Mouse (Mus musculus) ES-CJ7 (cell line): ENCODE measurements around the gene Olfr1491.

Experiments used
- DNase-seq: peaks from one replicate; pipeline ENCODE4 v3.0.0; 2011; ENCODE audit warnings: low read depth, low spot score

The Olfr1491 gene

DNA sequence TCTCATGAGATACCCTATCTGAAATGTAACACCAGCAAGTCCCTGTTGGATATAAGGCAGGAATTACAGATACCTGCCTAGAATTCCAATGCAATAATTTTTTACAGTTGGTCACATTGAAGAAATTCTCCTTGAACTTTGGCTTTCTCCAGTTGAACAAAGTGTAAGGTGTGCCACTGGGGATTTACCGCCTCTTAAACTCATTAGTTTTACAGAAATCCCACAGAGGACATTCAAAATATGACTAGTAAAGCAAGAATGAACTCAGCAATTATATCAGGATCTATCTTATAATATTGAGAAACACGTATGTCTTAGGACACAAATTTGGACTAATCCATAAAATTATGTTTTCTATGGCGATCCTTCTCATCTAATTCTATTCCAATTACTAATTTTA is at the start of gene Olfr1491:
Gene Olfr1491 (plus strand): TSS at position 301 of the 400 bp plus-strand sequence.
- DNase-seq = no peak

DNA sequence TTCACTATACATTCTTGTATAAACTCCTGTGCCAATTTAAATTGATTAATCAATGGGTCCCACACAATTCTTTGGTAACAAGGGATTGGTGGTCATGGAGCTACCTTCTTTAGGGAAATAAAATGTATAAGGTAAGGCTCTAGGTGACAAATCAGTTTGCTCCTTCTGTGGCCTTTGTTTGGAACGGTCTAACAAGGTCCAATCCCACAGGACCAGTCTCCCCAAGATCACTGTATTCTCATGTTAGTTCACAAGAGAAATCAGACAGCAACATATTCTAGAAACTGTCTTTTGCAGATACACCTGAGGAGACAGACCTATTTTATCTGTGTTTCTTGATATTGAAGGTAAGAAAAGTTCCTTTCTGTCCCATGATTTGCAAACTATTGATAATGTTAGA is 46.3 kb upstream of the Olfr1491 start, which contains the start of gene Olfr1490:
Gene Olfr1490 (plus strand): TSS at position 301 of the 400 bp plus-strand sequence.
- DNase-seq = no peak

DNA sequence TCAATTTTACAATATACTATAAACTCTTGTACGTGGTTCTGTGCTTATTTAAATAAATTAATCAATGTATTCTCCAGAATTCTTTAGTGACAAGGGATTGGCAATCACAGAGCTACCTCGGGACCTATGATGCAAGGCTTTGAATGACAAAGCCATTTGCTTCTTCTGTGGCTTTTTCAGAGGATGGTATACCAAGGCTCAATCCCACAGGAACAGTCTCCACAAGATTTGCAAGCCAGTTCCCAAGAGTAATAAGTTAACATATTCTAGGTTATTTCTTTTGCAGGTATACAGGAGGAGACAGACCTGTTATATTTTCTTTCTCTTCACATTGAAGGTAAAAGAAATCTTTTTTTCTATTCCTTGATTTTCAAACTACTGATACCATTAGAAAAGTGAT is 25.9 kb downstream of the Olfr1491 start, which contains the start of gene Olfr1493-ps1:
Gene Olfr1493-ps1 (plus strand): TSS at position 301 of the 400 bp plus-strand sequence.
- DNase-seq = no peak

DNA sequence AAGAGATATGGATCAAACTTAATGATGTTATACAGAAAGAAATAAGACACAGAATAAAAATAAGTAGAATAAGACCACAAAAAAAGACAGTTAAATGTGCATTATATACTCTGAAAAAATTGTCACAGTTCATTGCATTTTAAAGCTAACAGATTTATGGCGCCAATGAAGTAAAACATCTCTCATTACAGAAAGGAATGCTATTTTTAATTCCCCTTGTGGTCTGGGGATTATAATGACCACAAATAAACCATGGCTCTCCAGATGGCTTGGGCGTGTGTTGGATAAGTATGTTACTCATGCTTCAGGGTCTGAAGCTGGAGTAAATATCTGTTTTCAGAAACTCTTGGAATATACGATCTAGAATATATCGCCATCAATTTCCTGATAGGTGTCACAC is 42.4 kb downstream of the Olfr1491 start, which contains the start of gene Olfr1494:
Gene Olfr1494 (plus strand): TSS at position 301 of the 400 bp plus-strand sequence.
- no peak for DNase-seq

DNA sequence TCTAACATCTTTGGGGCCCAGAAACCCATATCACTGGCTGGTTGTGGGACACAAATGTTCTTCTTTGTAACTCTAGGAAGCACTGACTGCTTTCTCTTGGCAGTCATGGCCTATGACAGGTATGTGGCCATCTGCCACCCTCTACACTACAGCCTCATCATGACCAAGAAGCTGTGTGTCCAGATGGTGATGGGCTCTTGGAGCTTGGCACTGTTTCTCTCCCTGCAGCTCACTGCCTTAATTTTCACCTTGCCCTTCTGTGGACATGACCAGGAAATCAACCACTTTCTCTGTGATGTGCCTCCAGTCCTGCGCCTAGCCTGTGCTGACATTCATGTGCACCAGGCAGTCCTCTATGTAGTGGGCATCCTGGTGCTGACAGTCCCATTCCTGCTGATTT is 52.3 kb downstream of the Olfr1491 start:
- no peak for DNase-seq
